Mouse (Mus musculus) c-Kit-positive CD71-positive TER-119-negative erythroid progenitor cells, embryonic 14.5 days (primary cell): ENCODE data around the gene Spns2.
A peak's percentile ranks its signal among the peaks of the same experiment; 100 is the strongest.
"Not testable (repeated sequence)": the region's sequence is repeated elsewhere in the genome, so short reads cannot be mapped to it uniquely, and the experiment has no call there.

Experiments
- DNase-seq: peaks from one replicate; pipeline ENCODE4 v3.0.0-alpha.2; 2013; ENCODE audit warnings: low read depth

Spns2 gene

GRCm38 (mm10) chr11:72436756-72437650 lies 52.7 kb downstream of the Spns2 start:
- DNase-seq, result no peak

DNA sequence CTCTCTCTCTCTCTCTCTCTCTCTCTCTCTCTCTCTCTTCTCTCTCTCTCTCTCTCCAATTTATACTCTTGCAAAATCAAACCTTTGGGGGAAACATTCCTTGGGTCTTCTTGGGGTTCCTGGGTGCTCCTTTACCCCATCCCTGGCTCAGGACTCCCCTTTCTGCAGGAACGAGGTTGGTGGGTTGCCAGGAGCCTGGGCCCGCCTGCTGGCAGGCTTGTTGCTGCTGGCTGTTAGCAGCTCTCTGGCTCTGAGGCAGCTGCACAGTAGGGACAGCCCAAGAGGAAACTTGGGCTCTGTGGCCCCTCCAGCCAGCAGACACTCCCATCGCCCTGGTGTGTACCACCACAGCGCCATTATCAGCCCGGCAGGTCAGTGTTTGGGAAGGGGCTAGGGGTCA lies 53.4 kb downstream of the Spns2 start:
- DNase-seq, result no peak

DNA sequence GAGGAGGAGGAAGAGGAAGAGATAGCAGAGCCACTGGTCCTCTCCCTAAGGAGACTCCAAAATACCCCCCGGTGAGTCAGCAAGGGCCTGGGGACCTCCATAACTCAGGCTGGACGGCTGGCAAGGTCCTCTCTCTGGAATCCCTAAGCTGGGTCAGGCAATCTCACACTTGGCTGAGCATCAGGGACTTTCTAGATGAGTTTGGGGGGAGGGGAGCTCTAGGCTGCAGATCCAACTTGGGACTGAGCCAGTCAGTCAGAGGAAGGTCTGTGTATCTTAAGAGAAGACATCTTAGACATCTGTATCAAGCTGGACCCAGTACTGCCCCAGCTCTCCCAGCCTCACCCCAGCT lies 54.0 kb downstream of the Spns2 start:
- no peak for DNase-seq

DNA sequence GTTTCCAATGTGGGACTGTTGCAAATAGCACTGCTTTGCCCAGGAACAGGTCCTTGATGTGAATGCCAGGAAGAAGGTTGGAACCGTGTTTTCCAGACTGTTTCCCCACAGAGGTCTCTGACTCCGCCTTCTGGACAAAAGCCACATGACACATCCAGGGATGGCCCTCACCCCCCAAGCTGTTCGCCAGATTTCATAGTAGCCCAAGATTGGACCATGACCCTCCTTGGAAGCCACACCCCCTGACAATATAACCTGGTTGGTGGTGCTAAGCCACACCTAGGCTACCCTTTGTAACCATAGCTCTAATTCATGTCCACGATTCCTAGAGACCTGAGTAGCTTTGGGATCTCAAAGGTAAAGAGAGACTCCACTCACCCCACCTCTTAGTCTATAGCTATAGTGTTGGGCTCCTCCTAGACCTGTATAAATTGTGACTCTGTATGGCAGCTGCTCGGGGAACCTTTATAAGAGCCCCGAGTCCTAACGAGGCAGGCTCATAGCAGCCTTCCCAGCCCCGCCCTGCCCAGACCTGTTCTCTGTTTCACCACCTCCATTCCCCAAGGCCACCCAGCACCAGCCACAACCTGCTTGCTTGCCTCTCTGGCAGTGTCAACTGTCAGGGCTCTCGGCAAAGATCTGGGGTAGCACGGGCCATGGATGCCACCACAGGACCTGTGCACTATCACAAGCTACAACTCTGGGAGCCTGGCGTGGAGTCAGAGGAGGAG lies 54.6 kb downstream of the Spns2 start, which contains the start of gene Ggt6:
Ggt6 (plus strand) TSS at position 564 of the 731 bp plus-strand sequence.
- no peak for DNase-seq

GRCm38 (mm10) chr11:72430311-72431068 lies 59.2 kb downstream of the Spns2 start:
- DNase-seq, result not testable (repeated sequence)

- peak; percentile 81 for DNase-seq
These were observed 60.4 kb downstream of the Spns2 start for GRCm38 (mm10) chr11:72429288-72429690.

DNA sequence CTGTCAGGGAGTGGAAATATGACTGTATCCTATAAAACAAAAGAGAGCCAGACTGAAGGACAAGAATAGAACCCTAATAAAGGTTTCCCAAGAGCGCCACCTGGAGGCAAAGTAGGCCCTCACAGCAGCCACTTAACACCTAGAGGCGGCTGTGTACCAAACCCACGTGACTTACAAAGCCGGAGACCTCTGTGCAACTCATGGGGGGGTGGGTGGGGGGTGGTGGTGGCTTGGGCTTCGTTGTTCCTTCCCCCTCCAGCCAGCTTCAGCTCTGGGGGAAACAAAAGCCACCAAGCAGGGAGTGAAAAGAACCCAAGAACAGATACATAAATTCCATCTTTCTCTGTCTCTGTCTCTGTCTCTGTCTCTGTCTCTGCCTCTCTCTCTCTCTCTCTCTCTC lies 61.0 kb downstream of the Spns2 start:
- peak; percentile 91 for DNase-seq

- no peak for DNase-seq
These were observed 62.8 kb downstream of the Spns2 start for GRCm38 (mm10) chr11:72426884-72427283.

GRCm38 (mm10) chr11:72425201-72425600 lies 64.5 kb downstream of the Spns2 start:
- no peak for DNase-seq

DNA sequence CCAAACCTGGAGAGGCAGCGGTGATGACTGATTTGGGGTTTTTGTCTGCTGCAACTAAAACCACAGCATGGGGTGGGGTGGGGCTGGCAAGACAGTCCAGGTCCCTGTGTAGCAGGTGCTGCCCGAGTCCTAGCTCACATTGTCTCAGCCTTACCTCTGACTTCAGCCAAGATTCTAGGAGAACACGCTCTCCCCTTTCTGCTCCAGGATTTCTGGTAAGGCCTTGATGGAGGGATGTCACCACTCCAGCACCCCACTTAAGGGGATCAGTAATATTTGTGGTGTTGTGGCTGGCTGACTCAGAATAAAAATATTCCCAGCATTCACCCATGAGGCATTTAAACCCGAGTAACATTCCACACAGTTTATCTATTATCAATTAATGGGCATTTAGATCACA lies 66.0 kb downstream of the Spns2 start:
- no peak for DNase-seq

- no peak for DNase-seq
These were observed 68.0 kb downstream of the Spns2 start for GRCm38 (mm10) chr11:72421518-72422278.

- no peak for DNase-seq
These were observed 69.1 kb downstream of the Spns2 start for GRCm38 (mm10) chr11:72420460-72421122.

DNA sequence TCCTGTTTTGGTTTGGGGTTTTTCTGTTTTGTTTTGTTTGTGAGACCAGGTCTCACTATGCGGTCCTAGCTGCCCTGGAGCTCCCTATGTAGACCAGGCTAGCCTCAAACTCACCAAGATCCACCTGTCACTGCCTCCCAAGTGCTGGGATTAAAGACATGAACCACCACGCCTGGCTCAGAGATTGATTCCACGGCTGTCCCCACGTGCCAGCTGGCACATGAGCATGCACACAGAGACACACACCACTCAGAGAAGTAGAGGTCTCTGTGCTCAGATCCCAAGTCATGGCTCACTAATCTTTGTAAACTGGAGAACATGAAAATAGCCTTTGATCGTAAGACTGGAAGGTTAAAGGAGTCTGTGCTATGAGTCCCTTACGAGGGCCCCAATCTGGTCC lies 70.7 kb downstream of the Spns2 start:
- no peak for DNase-seq

GRCm38 (mm10) chr11:72418227-72418626 lies 71.5 kb downstream of the Spns2 start:
- no peak for DNase-seq

GRCm38 (mm10) chr11:72417376-72417775 lies 72.3 kb downstream of the Spns2 start:
- no peak for DNase-seq

- no peak for DNase-seq
These were observed 73.0 kb downstream of the Spns2 start for GRCm38 (mm10) chr11:72416666-72417065.

GRCm38 (mm10) chr11:72415155-72415554 lies 74.5 kb downstream of the Spns2 start:
- DNase-seq, result peak; percentile 78

GRCm38 (mm10) chr11:72413601-72414190 lies 76.0 kb downstream of the Spns2 start:
- DNase-seq, result no peak

DNA sequence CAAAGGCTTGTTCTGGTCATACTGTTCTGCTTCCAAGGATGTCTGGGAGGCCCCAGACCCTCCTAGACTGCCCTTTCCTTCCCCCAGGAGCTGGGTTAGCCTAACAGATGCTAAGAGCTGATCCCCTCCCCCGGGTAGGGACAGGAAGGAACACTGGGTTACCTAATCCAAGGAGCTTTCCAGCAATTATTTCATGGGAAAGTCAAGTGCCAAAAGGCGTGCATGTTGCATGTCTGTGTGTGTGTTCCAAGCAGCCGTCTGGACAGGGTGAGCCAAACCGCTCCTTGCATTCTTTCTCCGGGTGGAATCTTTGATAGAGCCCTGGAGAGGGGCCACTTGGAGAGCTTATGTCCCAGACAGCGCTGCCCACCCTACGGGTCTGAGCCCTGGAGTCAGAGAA lies 76.7 kb downstream of the Spns2 start:
- no peak for DNase-seq

DNA sequence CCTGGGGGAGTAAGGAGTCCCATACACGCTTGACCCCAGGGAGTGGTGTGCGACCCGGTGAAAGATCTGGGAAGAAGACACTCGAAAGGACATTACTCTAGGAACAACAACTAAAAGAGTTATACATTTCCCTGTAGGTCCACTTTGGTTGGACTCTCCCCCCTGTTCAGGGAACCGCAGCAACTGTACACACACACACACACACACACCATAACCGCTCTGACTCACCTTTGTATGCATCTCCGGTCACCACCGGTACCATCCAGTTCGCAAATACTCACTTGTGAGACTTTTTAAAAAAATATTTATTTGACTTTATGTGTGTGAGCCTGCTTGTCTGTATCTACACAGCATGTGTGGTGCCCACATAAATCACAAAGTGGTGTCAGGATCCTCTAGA lies 77.8 kb downstream of the Spns2 start:
- DNase-seq, result no peak
